22 mouse cellular contexts compared by ENCODE assay signal in genomic region chr6:73161338-73161737, GRCm38 (mm10).
"Had no signal": no experiment of that assay in that cellular context is flagged by ENCODE, and none has a peak within 500 bp of the region (broad histone marks: within the 10 kb centered on the region; RNA-seq: fewer than 3 reads in every experiment).

No protein-coding gene starts in this region.

- ATAC-seq: intestine, embryonic 16.5 days; liver, embryonic 12.5 days had no signal

- H3K9ac ChIP-seq: limb, embryonic 13.5 days; liver, embryonic 12.5 days; liver, embryonic 15.5 days; neural tube, embryonic 12.5 days; neural tube, embryonic 15.5 days had no signal

- H3K4me1 ChIP-seq: limb, embryonic 13.5 days; liver, embryonic 12.5 days; liver, embryonic 15.5 days; neural tube, embryonic 12.5 days; neural tube, embryonic 15.5 days had no signal

- H3K4me2 ChIP-seq: limb, embryonic 13.5 days; liver, embryonic 12.5 days; liver, embryonic 15.5 days; neural tube, embryonic 12.5 days; neural tube, embryonic 15.5 days had no signal

- DNase-seq: kidney, adult 2 months; kidney, postnatal 25 days; layer of hippocampus, adult 9-11 months; liver; lung, adult 18-20 months; lung, postnatal 14 days; right cerebral cortex, adult 18-20 months; right cerebral cortex, postnatal 14 days; right cerebral cortex, postnatal 4 days; thymus, adult 2 months; thymus, postnatal 14 days; thymus, postnatal 4 days had no signal

- H3K27me3 ChIP-seq: limb, embryonic 13.5 days; liver, embryonic 12.5 days; liver, embryonic 15.5 days; neural tube, embryonic 12.5 days; neural tube, embryonic 15.5 days had no signal

- H3K36me3 ChIP-seq: limb, embryonic 13.5 days; liver, embryonic 12.5 days; liver, embryonic 15.5 days; neural tube, embryonic 12.5 days; neural tube, embryonic 15.5 days had no signal

- H3K4me3 ChIP-seq: layer of hippocampus, adult 2 months; limb, embryonic 13.5 days; liver, embryonic 12.5 days; liver, embryonic 15.5 days; neural tube, embryonic 12.5 days; neural tube, embryonic 15.5 days had no signal

- H3K9me3 ChIP-seq: limb, embryonic 13.5 days; liver, embryonic 12.5 days; liver, embryonic 15.5 days; neural tube, embryonic 12.5 days; neural tube, embryonic 15.5 days had no signal

- H3K27ac ChIP-seq: kidney, postnatal 0 days; layer of hippocampus, adult 2 months; limb, embryonic 13.5 days; liver, embryonic 12.5 days; liver, embryonic 15.5 days; macrophage; neural tube, embryonic 12.5 days; neural tube, embryonic 15.5 days; stomach, postnatal 0 days had no signal
